Mouse (Mus musculus): ENCODE results near the gene Ugt1a6a. TPM values are rescaled to one million over a fixed set of nuclear protein-coding genes. Genes with fewer than 3 reads are reported as not detected.
"Not testable (repeated sequence)": the region's sequence is repeated elsewhere in the genome, so short reads cannot be mapped to it uniquely, and the experiment has no call there.

Gene Ugt1a6a
- total and polyA plus RNA-seq, 2 experiments from 2014 or later, result 5.0 to 6.3 TPM

GRCm38 (mm10) chr1:88223591-88223990, 89.0 kb downstream of the Ugt1a6a start:
- no peak overlapping the region for H3K4me3 ChIP-seq (ENCODE audit: low read length)
- no peak for TF ChIP-seq CTCF (IDR thresholded peaks at IDR 0.05; ENCODE audit: low read depth)
- no peaks in the 10 kb centered on the region for H3K27me3 ChIP-seq (ENCODE audit: insufficient read depth, low read length)
- no peak for ATAC-seq
- 51% methylated on average over 1 of the region's 1 CpGs for WGBS
- no peaks in the 10 kb centered on the region for H3K4me1 ChIP-seq (ENCODE audit: insufficient read depth, low read length)
- H3K4me2 ChIP-seq (ENCODE audit: low read depth, low read length), result no peak overlapping the region
- peaks cover 38% of the 10 kb centered on the region for H3K9me3 ChIP-seq (ENCODE audit: low read length)
- no peak overlapping the region for H3K9ac ChIP-seq (replicated peaks; ENCODE audit: low read length)
- DNase-seq (ENCODE audit: low spot score), result no peak
- H3K27ac ChIP-seq, result no peak overlapping the region
- no peaks in the 10 kb centered on the region for H3K36me3 ChIP-seq (ENCODE audit: insufficient read depth, low read length)

- no peak for DNase-seq (ENCODE audit: low spot score)
- WGBS, result 65% methylated on average over 2 of the region's 2 CpGs
- H3K27ac ChIP-seq, result no peak overlapping the region
These were observed 89.6 kb downstream of the Ugt1a6a start for GRCm38 (mm10) chr1:88224029-88224776.

GRCm38 (mm10) chr1:88225301-88225700, 90.7 kb downstream of the Ugt1a6a start:
- H3K4me3 ChIP-seq (ENCODE audit: low read length); H3K27me3 ChIP-seq (ENCODE audit: insufficient read depth, low read length); H3K4me1 ChIP-seq (ENCODE audit: insufficient read depth, low read length); H3K36me3 ChIP-seq (ENCODE audit: insufficient read depth, low read length); ATAC-seq; DNase-seq (ENCODE audit: low spot score); H3K4me2 ChIP-seq (ENCODE audit: low read depth, low read length); H3K9ac ChIP-seq (replicated peaks; ENCODE audit: low read length); H3K27ac ChIP-seq: not testable (repeated sequence)
- H3K9me3 ChIP-seq (ENCODE audit: low read length), result peaks cover 55% of the 10 kb centered on the region
- WGBS, result 42% methylated on average over 2 of the region's 2 CpGs

More at GRCm38 (mm10) chr1:88224029-88224776, 89.6 kb downstream of the Ugt1a6a start:
- ATAC-seq, result no peak
- Histone ChIP-seq H3K9me3 (ENCODE audit: low read length) (peaks cover 44% of the 10 kb centered on the region), H3K4me2 (ENCODE audit: low read depth, low read length) (no peak overlapping the region), H3K27me3 (ENCODE audit: insufficient read depth, low read length) (no peaks in the 10 kb centered on the region), H3K36me3 (ENCODE audit: insufficient read depth, low read length) (no peaks in the 10 kb centered on the region), H3K9ac (replicated peaks; ENCODE audit: low read length) (no peak overlapping the region), H3K4me1 (ENCODE audit: insufficient read depth, low read length) (no peaks in the 10 kb centered on the region), H3K4me3 (ENCODE audit: low read length) (no peak overlapping the region)
- TF ChIP-seq CTCF (IDR thresholded peaks at IDR 0.05; ENCODE audit: low read depth), result no peak

- H3K27ac ChIP-seq, result no peak overlapping the region
- no peaks in the 10 kb centered on the region for H3K27me3 ChIP-seq (ENCODE audit: insufficient read depth, low read length)
- no peak overlapping the region for H3K9ac ChIP-seq (replicated peaks; ENCODE audit: low read length)
- ATAC-seq, result no peak
- H3K9me3 ChIP-seq (ENCODE audit: low read length), result peaks cover 59% of the 10 kb centered on the region
- H3K4me2 ChIP-seq (ENCODE audit: low read depth, low read length), result no peak overlapping the region
- DNase-seq (ENCODE audit: low spot score), result no peak
- H3K4me1 ChIP-seq (ENCODE audit: insufficient read depth, low read length), result no peaks in the 10 kb centered on the region
- no peak overlapping the region for H3K4me3 ChIP-seq (ENCODE audit: low read length)
- no peak for TF ChIP-seq CTCF (IDR thresholded peaks at IDR 0.05; ENCODE audit: low read depth)
- H3K36me3 ChIP-seq (ENCODE audit: insufficient read depth, low read length), result no peaks in the 10 kb centered on the region
These were observed 91.1 kb downstream of the Ugt1a6a start for GRCm38 (mm10) chr1:88225741-88226140.

- H3K9me3 ChIP-seq (ENCODE audit: low read length), result peaks cover 70% of the 10 kb centered on the region
- H3K4me2 ChIP-seq (ENCODE audit: low read depth, low read length), result no peak within 1 kb of the TSS
- no peaks in the 10 kb centered on the region for H3K27me3 ChIP-seq (ENCODE audit: insufficient read depth, low read length)
- H3K4me1 ChIP-seq (ENCODE audit: insufficient read depth, low read length), result no peaks in the 10 kb centered on the region
- WGBS, result 55% methylated on average over 5 of the region's 5 CpGs
- H3K27ac ChIP-seq, result no peak within 1 kb of the TSS
- no peak within 1 kb of the TSS for H3K9ac ChIP-seq (replicated peaks; ENCODE audit: low read length)
- DNase-seq (ENCODE audit: low spot score) (no peak), ATAC-seq (no peak)
- no peak within 1 kb of the TSS for H3K4me3 ChIP-seq (ENCODE audit: low read length)
- TF ChIP-seq CTCF (IDR thresholded peaks at IDR 0.05; ENCODE audit: low read depth), result no peak
- no peaks in the 10 kb centered on the region for H3K36me3 ChIP-seq (ENCODE audit: insufficient read depth, low read length)
These were observed 92.2 kb downstream of the Ugt1a6a start, which contains the start of gene Mroh2a for GRCm38 (mm10) chr1:88226670-88227379. TSS of gene Mroh2a (plus strand) at chr1:88226986.

- ATAC-seq (no peak), DNase-seq (ENCODE audit: low spot score) (no peak)
- no peak overlapping the region for H3K4me3 ChIP-seq (ENCODE audit: low read length)
- H3K27ac ChIP-seq, result no peak overlapping the region
- no peak overlapping the region for H3K9ac ChIP-seq (replicated peaks; ENCODE audit: low read length)
- no peak for TF ChIP-seq CTCF (IDR thresholded peaks at IDR 0.05; ENCODE audit: low read depth)
- no peaks in the 10 kb centered on the region for H3K36me3 ChIP-seq (ENCODE audit: insufficient read depth, low read length)
- H3K27me3 ChIP-seq (ENCODE audit: insufficient read depth, low read length), result no peaks in the 10 kb centered on the region
- no peak overlapping the region for H3K4me2 ChIP-seq (ENCODE audit: low read depth, low read length)
- no peaks in the 10 kb centered on the region for H3K4me1 ChIP-seq (ENCODE audit: insufficient read depth, low read length)
- H3K9me3 ChIP-seq (ENCODE audit: low read length), result peaks cover 72% of the 10 kb centered on the region
- 56% methylated on average over 2 of the region's 2 CpGs for WGBS
These were observed 92.9 kb downstream of the Ugt1a6a start for GRCm38 (mm10) chr1:88227482-88227881.

- no peak overlapping the region for H3K4me3 ChIP-seq (ENCODE audit: low read length)
- TF ChIP-seq CTCF (IDR thresholded peaks at IDR 0.05; ENCODE audit: low read depth), result no peak
- no peaks in the 10 kb centered on the region for H3K27me3 ChIP-seq (ENCODE audit: insufficient read depth, low read length)
- peaks cover 78% of the 10 kb centered on the region for H3K9me3 ChIP-seq (ENCODE audit: low read length)
- WGBS, result 68% methylated on average over 7 of the region's 7 CpGs
- no peaks in the 10 kb centered on the region for H3K36me3 ChIP-seq (ENCODE audit: insufficient read depth, low read length)
- DNase-seq (ENCODE audit: low spot score), result no peak
- H3K27ac ChIP-seq, result no peak overlapping the region
- no peak overlapping the region for H3K4me2 ChIP-seq (ENCODE audit: low read depth, low read length)
- H3K9ac ChIP-seq (replicated peaks; ENCODE audit: low read length), result no peak overlapping the region
- H3K4me1 ChIP-seq (ENCODE audit: insufficient read depth, low read length), result no peaks in the 10 kb centered on the region
- ATAC-seq, result no peak
These were observed 93.5 kb downstream of the Ugt1a6a start for GRCm38 (mm10) chr1:88228121-88228520.

Measured in hindbrain, postnatal 0 days (tissue).